8 mouse cellular contexts compared by ENCODE assay signal in the genomic region with DNA sequence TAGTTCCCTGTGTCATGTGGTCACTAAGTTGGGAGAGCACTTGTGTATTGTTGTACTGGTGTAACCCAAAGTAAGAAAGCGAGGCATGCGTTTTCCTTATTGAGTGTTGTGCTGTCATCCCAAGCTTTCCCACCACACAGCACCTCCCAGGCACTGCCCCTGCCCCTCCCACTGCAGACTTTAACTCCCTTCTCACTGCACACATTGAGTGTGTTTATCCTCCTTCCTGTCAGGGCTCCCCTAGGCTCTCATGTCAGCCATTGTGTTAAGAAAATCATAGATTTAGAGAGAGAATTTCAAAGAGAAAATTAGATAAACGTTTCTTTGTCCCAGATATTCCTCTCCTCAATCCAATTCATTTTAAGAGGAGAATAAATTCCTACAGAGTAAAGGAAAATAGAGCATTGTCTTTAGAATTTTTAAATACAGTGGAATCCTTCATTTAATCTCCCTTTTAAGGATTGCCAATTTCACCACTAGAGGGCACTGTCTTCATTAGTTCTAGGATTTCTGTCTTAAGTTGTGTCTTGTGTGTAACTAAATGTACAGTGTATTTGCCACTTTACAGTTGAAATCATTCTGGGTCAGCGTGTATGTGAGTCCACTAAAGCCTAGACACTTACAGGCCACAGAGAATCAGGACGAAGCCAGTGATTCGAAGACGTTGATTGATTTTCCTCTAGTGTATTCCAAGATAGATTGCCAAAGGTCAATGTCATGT. TPM values are rescaled to one million over a fixed set of nuclear protein-coding genes. Genes with fewer than 3 reads are reported as not detected.
A peak's percentile ranks its signal among the peaks of the same experiment; 100 is the strongest.
DNase-seq lines count a peak whose midpoint lies in the region; TF ChIP-seq lines count a peak whose summit lies in the region.

No protein-coding gene starts in this region.

- no peaks in the 10 kb centered on the region for H3K27me3 ChIP-seq in testis, adult 2 months (ENCODE audit: control insufficient read depth, insufficient read depth, low read length)

- H3K27ac ChIP-seq in testis, adult 2 months (ENCODE audit: control insufficient read depth, insufficient read depth, low read depth, low read length): no peak overlapping the region

- DNase-seq in heart, adult 18-20 months: peak; percentile 39 to 77
- DNase-seq in heart, postnatal 25 days (ENCODE audit: low spot score): no peak
- DNase-seq in testis, postnatal 10 days (ENCODE audit: low spot score): no peak
- peak; percentile 43 for DNase-seq in embryo, embryonic 11.5 days (ENCODE audit: low read depth, low spot score)
- DNase-seq in mesoderm, embryonic 11.5 days (ENCODE audit: low read depth, low spot score): peak; percentile 71
- no peak for DNase-seq in gastrocnemius, postnatal 10 days
- DNase-seq in adrenal gland, adult 8-10 months: no peak

- intact Hi-C loops in heart, postnatal 25 days (cut with DNase I): loop anchor here (1.0 to 2.0 kb wide), 2 partner anchors 45 to 138 kb away; no protein-coding TSS in a partner anchor

- no peak overlapping the region for H3K4me3 ChIP-seq in testis, adult 2 months (ENCODE audit: control insufficient read depth, low read depth, low read length)

- peak; percentile 2; the same call in 1 of the 2 replicates for TF ChIP-seq CTCF in testis, adult 2 months (IDR thresholded peaks at IDR 0.05; ENCODE audit: control insufficient read depth, insufficient read depth, insufficient replicate concordance, low read depth, low read length)

- H3K36me3 ChIP-seq in testis, adult 2 months (ENCODE audit: control insufficient read depth, insufficient read depth, low read length): peaks cover 1% of the 10 kb centered on the region; the same call in 1 of the 2 replicates

- H3K4me1 ChIP-seq in testis, adult 2 months (ENCODE audit: control insufficient read depth, insufficient read depth, low read length): no peaks in the 10 kb centered on the region

- no peak for TF ChIP-seq POLR2A in testis, adult 2 months (IDR thresholded peaks at IDR 0.05; ENCODE audit: control insufficient read depth, low read depth, low read length)

RNA-seq across cellular contexts. Expression of gene Ccdc62, which starts 16.7 kb away (rescaled TPM):
- 1 to 10 TPM; 3.8 to 4.1 TPM for total RNA-seq in heart, adult 18-20 months (2021)
- 1 to 10 TPM; 1.3 to 2.1 TPM for total RNA-seq in heart, postnatal 25 days (2021)
- 70.8 and 79.8 TPM in 2 replicates for polyA plus RNA-seq in testis, adult 2 months (2012; rRNA removed)
- 1 to 10 TPM; 2.3 to 3.6 TPM for total RNA-seq in gastrocnemius, postnatal 10 days (2021)
- total RNA-seq in adrenal gland, adult 8-10 months (2022): 1 to 10 TPM; 2.0 to 9.8 (median 6.1) TPM

RNA-seq across cellular contexts. Expression of gene Gm43518, which starts 20.0 kb away (rescaled TPM):
- total RNA-seq in heart, adult 18-20 months (2021): 1 to 10 TPM in 1 of 2 experiments, not detected in 1; 1.1 TPM
- under 1 TPM in 1 of 2 experiments, not detected in 1; 0.50 TPM for total RNA-seq in heart, postnatal 25 days (2021)
- 10.8 and 12.3 TPM in 2 replicates for polyA plus RNA-seq in testis, adult 2 months (2012; rRNA removed)
- total RNA-seq in gastrocnemius, postnatal 10 days (2021): under 1 TPM; 0.52 to 0.77 TPM
- 1 to 10 TPM in 3 of 4 experiments, under 1 TPM in 1; 0.87 to 2.5 (median 2.2) TPM for total RNA-seq in adrenal gland, adult 8-10 months (2022)

RNA-seq across cellular contexts. Expression of gene Hip1r, which starts 26.2 kb away (rescaled TPM):
- 10 to 100 TPM; 11.1 to 11.3 TPM for total RNA-seq in heart, adult 18-20 months (2021)
- total RNA-seq in heart, postnatal 25 days (2021): 10 to 100 TPM; 13.4 to 19.0 TPM
- 8.7 and 11.0 TPM in 2 replicates for polyA plus RNA-seq in testis, adult 2 months (2012; rRNA removed)
- total RNA-seq in gastrocnemius, postnatal 10 days (2021): 1 to 10 TPM; 8.2 to 9.0 TPM
- 10 to 100 TPM; 13.2 to 29.8 (median 22.8) TPM for total RNA-seq in adrenal gland, adult 8-10 months (2022)

RNA-seq across cellular contexts. Expression of gene Denr, which starts 40.2 kb away (rescaled TPM):
- total RNA-seq in heart, adult 18-20 months (2021): 10 to 100 TPM; 54.0 to 58.7 TPM
- total RNA-seq in heart, postnatal 25 days (2021): 10 to 100 TPM; 48.0 to 48.9 TPM
- polyA plus RNA-seq in testis, adult 2 months (2012; rRNA removed): 40.6 and 55.0 TPM in 2 replicates
- 10 to 100 TPM; 60.9 to 61.0 TPM for total RNA-seq in gastrocnemius, postnatal 10 days (2021)
- 10 to 100 TPM; 60.3 to 75.8 (median 67.3) TPM for total RNA-seq in adrenal gland, adult 8-10 months (2022)

Comparison
In these comparisons a context has a peak if more than half of its experiments do, and no peak if none do; other contexts are left out.
1. DNase-seq: peak in heart, adult 18-20 months (2 of 2), embryo, embryonic 11.5 days (single experiment) and mesoderm, embryonic 11.5 days (single experiment); none in heart, postnatal 25 days (single experiment), testis, postnatal 10 days (single experiment), gastrocnemius, postnatal 10 days (single experiment) and adrenal gland, adult 8-10 months (single experiment).